Mouse (Mus musculus) 3T3-L1 (cell line): ENCODE measurements at regions not wholly inside any gene's neighbourhood (a gene's known extent, or its start where the extent isn't known, plus 50 kb on each side); places are given as distances from the start of the nearest gene placed in this dataset.

ENCODE experiments used
- DNase-seq: peaks from one replicate; pipeline ENCODE4 v3.0.0-alpha.2; 2015; ENCODE audit warnings: low read depth, low spot score

GRCm38 (mm10) chr6:31263821-31264220, 134.7 kb upstream of the Mkln1 start:
- peak; percentile 29 for DNase-seq

- no peak for DNase-seq
Measured at GRCm38 (mm10) chr6:31266441-31267040, 132.0 kb upstream of the Mkln1 start.

GRCm38 (mm10) chr6:31268057-31268456, 130.5 kb upstream of the Mkln1 start:
- no peak for DNase-seq

- no peak for DNase-seq
Measured at GRCm38 (mm10) chr6:31273816-31274215, 124.7 kb upstream of the Mkln1 start.

GRCm38 (mm10) chr6:31274236-31274635, 124.3 kb upstream of the Mkln1 start:
- no peak for DNase-seq

- DNase-seq, result no peak
Measured at GRCm38 (mm10) chr6:31277792-31278191, 120.7 kb upstream of the Mkln1 start.

- no peak for DNase-seq
Measured at GRCm38 (mm10) chr6:31283973-31284372, 114.6 kb upstream of the Mkln1 start.

- peak; percentile 25 for DNase-seq
Measured at GRCm38 (mm10) chr6:31284390-31284789, 114.1 kb upstream of the Mkln1 start.

GRCm38 (mm10) chr6:31285064-31285463, 113.5 kb upstream of the Mkln1 start:
- no peak for DNase-seq

GRCm38 (mm10) chr6:31285981-31286737, 112.4 kb upstream of the Mkln1 start:
- DNase-seq, result peak; percentile 86

GRCm38 (mm10) chr6:31287176-31287575, 111.4 kb upstream of the Mkln1 start:
- DNase-seq, result peak; percentile 19

GRCm38 (mm10) chr6:31287686-31288085, 110.8 kb upstream of the Mkln1 start:
- DNase-seq, result peak; percentile 75

GRCm38 (mm10) chr6:31288421-31289233, 109.9 kb upstream of the Mkln1 start:
- DNase-seq, result peak; percentile 85

- DNase-seq, result no peak
Measured at GRCm38 (mm10) chr6:31289234-31289486, 109.4 kb upstream of the Mkln1 start.

- no peak for DNase-seq
Measured at GRCm38 (mm10) chr6:31292081-31292480, 106.5 kb upstream of the Mkln1 start.

GRCm38 (mm10) chr6:31293008-31293407, 105.5 kb upstream of the Mkln1 start:
- no peak for DNase-seq

GRCm38 (mm10) chr6:31299395-31299794, 99.1 kb upstream of the Mkln1 start:
- DNase-seq, result no peak

- DNase-seq, result no peak
Measured at GRCm38 (mm10) chr6:31305736-31306135, 92.8 kb upstream of the Mkln1 start.

GRCm38 (mm10) chr6:31307047-31307633, 91.4 kb upstream of the Mkln1 start:
- peak; percentile 28 for DNase-seq

- no peak for DNase-seq
Measured at GRCm38 (mm10) chr6:31307899-31308298, 90.6 kb upstream of the Mkln1 start.

- DNase-seq, result no peak
Measured at GRCm38 (mm10) chr6:31310660-31311059, 87.9 kb upstream of the Mkln1 start.

GRCm38 (mm10) chr6:31313869-31314470, 84.6 kb upstream of the Mkln1 start:
- DNase-seq, result peak; percentile 49
